Mouse (Mus musculus) cerebellum, postnatal 36 days (tissue): ENCODE measurements around the gene Tsfm.

Source experiments
- DNase-seq, 2 experiments: peaks; one replicate each; pipeline ENCODE4 v3.0.0; 2021 to 2022; ENCODE audit warnings: mixed read lengths in 2 of 2

The Tsfm gene

DNA sequence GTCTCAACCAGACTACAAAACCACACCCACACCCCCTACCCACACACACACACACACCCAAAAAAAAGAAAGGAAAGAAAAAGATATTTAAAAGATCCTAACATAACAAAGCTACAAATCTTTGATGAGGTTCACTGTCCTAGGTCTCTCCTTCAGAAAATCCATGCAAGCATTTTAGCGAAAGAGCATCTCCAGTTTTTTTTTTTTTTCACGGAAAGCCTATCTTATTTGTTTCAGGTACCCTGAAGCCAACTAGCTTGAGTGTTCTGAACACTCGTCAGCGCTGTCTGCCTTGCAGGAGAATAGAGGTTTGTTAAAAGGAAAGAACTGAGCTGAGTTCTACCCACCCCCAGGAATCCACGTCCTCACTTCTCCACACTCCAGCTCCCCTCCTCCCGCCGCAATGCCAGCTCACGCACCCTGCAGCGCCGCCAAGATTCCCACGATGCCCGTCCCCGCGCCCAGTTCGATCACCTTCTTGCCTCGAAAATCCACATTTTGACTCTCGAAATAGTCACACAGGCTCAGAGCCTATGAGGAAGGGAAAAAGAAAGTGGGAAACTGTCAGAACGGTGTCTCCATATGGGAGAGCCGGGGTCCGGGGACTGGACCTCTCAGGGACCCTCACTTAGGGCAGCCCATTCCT lies 10.1 kb upstream of the Tsfm start:
- DNase-seq = peak in 1 of 2 experiments; percentile 24

DNA sequence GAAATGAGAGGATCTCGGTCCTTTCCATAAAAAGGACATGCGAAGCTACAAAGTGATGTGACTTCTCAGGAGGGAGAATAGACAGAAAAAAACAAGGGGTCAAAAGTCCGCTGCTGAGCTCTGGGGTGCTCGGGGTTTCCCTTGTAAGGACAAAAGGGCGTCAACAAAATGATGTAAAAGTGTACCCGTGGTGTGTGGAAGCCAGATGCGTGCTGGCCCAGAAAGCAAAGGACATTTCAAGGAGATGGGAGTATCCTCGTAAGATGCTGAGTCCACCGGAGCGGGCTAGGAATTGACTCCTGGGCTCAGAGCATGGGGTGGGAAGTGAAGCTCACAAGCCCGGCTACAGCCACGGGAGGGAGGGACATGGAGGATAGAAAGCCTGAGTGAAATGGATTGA lies 7.0 kb upstream of the Tsfm start:
- DNase-seq = no peak

DNA sequence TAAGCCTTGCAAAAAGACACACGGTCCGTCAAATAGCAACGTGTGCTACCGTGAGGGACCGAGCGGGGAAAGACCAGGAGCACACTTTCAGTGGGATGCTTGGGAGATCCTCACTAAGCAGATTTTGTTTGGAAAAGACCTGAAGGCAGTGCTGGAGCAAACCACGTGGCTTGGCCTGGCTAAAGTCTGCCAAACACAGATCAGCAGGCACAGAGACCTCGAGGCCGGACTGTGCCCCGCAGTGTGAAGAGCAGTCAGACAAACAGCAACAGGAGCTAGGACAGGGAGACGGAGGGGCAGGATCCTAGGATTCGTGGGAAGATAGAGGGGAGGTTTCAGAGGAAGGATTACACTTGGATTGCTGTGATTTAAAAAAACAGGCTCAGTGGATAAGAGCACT lies 5.6 kb upstream of the Tsfm start:
- no peak for DNase-seq

DNA sequence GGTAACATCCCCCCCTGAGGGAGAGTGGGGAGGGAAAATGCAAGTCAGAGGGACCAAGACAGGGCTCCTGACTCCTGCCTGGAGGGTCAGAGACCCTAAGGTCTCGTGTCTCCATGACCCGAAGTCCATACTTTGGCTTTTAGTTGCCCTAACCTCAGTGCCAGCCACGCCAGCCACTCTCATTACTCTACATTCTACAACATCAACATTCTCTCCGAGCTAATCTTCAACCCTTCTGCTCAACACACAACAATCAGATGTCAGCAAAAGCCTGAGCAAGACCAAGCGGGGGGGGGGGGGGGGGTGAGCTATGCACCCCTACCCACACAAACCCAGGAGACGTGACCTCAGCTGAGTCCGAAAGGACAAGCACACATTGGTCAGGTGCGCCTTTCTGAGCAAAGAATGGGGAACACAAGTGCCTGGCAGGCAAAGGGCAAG lies 2.7 kb upstream of the Tsfm start:
- no peak for DNase-seq

DNA sequence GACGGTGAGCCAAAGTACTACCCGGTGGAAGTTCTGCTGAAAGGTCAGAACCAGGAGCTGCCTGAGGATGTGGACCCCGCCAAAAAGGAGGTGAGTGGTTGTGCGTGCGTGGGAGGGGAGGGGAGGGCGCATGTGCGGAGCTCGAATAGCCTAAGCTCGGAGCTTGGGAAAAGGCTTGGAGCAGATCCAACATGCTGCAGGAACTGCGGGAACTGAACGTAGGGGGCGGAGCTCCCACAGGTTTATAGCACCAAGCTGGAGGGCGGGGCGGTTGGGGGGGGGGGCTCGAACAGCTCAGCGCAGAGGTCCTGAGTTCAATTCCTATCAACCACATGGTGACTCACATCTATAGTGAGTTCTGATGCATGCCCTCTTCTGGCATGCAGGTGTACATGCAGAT lies 12.2 kb downstream of the Tsfm start:
- DNase-seq = no peak

DNA sequence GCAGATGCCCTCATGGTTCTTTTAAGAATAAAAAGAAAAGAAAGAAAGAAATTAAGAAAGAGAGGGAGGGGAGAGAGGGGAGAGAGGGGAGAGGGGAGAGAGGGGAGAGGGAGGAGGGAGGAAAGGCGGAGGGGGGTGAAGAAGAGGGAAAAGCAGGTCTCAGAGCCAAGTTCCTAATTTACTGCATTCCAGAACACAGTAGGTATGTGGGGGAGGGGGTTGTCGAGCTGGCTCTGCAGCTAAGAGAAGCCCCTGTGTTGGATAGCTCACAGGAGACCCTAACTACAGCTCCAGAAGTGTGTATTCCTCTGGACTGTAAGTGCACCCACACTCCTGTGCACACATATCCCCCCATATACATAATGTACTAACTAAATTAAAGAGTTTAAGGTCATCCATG lies 13.6 kb downstream of the Tsfm start:
- no peak for DNase-seq

DNA sequence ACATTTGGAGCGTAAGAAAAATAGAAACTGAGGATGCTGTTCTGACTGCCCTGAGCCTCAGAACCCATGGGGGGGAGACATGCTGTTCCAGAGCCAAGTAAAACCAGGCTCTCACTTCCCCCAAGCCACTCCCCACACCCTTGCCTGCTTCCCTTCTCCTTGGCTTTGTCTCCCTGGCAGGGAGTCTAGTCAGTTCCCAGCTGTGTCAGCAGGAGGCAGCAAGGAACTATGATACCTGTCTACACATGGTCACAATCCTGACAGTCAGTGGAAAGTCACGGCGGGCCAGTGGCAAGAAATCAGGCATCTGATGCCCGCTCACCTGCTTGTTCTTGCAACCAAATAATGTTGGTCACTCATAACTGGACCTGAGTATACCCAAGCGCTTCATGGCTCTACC lies 14.2 kb downstream of the Tsfm start:
- DNase-seq = no peak

DNA sequence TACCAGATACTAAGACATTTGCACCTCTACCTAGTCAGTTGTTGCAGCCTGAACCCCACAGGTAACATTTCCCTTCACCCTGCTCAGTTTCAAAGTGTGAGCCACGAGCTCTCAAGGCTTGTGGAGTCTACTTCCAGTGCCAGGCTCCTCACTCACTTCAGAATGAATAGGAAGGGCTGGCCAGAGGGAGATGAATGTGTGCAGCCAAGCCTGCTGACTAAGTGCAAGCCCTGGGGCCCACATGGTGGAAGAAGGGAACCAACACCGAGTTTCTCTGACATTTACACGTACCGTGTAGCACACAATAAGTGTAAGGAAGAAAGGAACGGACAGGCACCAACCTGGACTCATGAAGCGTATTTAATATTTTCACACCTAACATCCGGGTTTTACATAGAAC lies 26.8 kb downstream of the Tsfm start:
- DNase-seq = no peak

DNA sequence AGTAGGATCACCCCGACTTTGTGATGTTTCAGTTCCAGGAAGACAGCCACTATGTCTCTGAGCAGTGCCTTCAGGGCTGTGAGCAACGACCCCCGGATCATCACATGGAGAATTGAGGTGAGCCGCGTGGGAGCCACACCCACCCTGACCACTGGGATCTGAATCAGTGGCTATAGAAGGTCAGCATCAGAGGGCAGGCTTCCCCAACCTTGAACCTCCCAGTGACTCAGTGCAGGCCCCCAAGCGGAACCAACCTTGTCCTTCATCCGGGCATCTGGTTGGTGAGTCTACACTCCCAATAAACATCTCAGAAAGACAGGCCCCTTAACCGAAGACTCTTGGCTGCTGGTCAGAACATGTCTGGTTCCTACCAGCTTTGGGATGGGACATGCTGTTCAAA lies 27.3 kb downstream of the Tsfm start:
- no peak for DNase-seq

DNA sequence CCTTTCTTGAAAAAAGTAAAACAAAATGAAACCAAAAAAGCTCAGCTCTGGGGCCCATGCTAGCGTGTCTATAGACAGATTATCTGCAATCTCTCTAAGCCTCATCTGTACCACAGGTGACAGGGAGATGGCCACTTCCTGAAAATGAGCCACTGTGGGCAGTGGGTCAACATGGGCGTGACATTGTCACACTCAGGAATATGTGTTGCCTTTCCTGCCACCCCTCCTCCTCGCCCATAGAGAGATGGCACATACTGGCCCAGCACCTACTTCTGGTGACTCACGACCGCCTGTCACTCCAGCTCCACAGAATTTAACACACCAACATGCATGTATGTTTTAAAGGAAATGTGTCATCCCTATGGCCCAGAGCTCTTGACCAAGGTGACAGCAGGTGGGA lies 27.9 kb downstream of the Tsfm start:
- no peak for DNase-seq

DNA sequence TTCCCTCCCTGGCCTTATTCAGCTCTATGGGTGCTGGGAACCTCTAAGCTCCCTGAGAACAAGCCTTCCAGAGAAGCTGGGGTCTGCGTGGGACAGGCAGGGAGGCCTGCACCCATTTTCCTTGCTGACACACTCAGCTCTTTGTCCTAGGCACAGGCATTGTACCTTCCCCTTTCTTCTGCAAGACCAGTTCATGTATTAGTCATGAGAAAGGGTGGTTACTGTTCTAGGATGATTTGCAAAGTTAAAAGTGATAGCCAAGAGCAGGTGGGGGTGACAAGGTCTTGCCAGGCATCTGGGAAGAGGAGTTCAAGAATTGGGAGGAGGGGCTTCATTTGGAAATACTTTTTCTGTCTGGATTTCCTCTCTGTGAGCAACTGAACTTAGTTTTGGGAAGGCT lies 28.6 kb downstream of the Tsfm start:
- no peak for DNase-seq

DNA sequence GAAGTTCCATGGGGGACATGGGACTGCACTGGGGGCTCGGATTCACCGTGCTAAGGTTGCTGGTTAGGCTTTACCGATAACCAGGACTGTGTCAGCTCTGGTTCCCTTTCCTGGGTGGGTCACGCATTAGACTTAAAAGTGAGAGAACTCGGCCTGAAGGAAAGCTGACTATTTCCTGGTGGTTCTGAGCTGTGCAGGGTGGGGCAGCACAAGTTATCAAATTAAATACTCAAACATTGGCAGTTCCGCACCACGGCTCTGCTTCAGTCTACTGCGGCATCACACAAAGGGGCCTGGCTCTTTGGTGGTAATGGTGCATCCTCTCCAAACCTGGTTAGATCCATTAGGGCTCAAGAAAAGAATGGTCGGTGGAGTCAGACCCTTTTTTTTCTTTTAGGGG lies 29.3 kb downstream of the Tsfm start:
- DNase-seq = no peak

DNA sequence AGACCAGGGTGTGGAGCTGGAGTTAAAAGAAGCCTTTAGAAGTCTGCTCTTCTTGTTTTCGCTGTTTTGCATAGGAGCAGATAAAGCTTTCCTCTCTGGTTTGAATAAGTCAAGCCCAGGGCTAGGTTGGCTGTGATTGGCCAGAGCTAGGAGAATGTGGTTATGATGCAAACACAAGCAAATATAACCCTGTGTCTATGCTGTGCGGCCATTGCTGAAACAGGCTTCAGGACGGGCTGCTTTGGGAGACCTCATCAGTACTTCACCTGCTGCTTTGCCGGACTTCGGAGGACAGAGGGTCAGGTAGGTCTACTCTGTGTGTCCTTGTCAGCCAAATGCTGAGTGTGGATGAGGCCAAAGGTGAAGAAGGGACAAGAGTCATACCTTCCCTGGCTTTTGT lies 30.1 kb downstream of the Tsfm start, which contains the start of gene Avil:
TSS of gene Avil (plus strand) at position 181 of the 400 bp plus-strand sequence.
- no peak for DNase-seq

DNA sequence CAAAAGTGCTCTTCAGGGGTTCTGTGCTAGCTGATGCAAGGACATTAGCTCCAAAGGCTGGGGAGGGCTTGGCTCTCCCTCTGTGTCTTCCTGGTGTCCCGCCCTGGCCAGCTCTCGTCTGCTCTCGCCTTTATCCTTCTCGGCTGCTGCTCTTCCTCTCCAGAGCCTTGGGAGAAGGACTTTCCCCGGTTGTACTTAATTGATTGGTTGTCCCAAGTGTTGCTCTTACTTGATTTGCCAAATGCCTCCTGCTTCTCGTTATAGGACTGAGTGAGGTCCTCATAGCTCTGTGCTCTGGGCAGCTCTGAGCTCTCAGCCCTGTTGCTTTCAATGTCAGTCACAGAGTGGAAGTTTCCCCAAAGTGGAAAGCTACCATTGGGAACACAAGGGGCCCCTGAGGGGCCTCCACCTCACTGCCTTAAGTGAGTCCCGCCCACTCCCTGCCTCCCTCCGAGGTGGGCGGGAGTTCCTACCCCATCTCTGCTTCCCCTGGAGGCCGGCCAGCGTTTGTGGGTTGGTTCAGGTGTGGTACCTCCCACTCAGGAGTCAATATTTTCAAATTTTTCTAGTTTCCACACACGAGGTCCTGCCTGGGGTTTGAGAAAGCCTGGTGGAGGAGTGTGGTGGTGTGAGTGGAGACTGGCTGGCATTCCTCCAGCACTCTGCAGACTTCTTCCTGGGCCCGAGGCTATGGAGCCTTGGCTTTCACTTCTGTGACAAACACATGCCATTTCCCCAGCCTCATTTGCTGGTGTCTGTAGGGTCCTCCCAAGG lies 33.1 kb downstream of the Tsfm start:
- DNase-seq = no peak

DNA sequence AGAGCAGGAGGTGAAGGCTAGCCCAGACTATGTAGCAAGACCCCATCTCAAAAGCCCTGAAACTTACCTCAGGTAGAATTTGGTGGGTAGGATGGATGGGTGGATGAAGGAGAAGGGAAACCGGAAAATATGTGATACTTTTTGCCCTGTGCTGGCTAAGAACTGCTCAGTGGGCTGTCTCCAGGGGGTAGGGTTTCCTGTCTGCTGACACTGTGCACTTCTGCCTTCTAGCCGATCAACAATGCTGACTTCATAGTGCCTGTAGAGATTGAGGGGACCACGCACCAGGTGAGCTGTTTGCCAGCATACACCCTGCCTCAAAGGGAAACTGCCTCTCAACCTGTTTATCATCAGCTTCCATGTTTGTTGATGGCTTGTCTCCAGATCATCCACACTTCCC lies 37.0 kb downstream of the Tsfm start:
- DNase-seq = no peak

DNA sequence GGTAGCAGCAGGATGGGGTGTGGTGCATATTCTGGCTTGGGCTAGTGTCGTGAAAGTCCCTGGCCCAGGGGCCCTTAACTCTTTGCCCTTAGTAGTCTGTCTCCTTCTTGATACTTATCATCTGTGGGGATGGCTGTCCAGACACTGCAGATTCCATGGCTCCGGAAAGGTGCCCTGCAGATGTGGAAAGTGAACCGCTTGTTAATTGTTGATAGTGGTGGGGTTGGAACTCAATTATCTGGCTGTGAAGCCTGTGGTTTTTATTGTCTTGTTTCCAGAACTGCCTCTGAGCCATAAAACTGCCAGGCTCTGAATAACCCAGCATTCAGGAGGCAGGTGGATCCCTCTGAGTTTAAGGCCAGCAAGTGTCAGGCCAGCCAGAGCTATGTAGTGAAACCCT lies 39.0 kb downstream of the Tsfm start:
- DNase-seq = no peak

DNA sequence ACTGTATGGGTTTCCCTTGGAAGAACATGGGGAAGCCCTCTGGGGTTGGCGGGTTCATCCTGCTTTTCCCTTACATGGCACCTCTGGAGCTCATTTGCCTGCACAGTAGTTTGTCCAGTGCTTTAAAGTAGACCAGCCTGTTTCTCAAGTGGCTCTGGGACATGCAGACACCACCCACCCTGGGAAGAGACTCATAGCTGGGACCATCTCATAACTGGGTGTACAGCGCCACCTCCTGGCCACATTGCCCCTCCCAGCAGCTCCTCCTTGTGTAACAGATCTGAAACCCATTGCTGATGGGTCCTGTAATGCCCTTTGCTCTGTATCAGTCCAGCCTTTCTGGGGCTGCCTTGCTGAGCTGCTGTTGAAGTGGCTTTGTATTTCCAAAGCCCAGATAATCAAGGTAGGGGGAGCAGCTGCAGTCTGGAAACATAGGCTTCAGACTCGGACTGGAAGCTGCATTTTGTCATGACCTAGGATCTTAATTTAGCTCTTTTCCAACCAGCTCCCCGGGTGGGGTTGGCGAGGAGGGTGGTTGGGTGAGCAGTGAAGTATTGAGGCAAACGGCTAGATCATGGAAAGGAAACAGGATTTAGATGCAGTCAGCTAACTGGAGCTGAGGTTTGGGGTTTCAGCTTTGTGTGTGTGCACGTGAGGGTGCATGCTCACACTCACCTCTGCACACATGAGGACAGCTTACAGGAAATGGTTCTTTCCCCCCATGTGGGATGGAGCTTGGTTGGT lies 40.2 kb downstream of the Tsfm start:
- DNase-seq = peak; percentile 88 to 89

DNA sequence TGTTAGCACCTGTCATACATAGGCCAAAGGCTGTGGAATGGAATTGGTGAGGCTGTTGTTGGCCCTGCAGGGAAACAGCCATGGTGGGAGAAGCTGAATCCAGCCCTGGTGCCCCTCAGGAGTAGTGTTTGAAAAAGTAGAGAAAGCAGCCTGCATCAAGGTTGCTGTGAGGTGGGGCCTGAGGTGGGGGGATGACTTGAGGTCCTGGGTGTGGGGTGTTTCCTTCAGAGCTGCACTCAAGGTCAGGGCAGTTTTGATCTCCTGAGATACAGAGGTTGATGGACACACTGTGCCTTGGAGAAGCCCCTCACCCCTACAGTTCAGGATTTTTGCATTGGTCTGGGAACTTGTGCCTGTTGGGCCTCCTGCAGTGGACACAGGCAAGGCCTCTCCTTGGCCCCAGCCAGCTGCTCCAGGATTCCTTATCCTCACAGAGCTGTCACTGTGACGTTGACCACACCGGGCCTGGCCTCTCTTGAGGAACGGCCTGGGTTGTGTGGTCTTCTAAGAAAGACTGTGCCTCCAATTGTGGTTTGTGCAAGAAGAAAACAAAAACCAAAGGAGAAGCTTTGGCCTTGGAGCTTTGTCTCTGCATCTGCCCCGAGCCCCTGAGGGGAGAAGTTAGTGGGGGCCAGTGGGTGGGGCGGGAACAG lies 42.0 kb downstream of the Tsfm start:
- no peak for DNase-seq

DNA sequence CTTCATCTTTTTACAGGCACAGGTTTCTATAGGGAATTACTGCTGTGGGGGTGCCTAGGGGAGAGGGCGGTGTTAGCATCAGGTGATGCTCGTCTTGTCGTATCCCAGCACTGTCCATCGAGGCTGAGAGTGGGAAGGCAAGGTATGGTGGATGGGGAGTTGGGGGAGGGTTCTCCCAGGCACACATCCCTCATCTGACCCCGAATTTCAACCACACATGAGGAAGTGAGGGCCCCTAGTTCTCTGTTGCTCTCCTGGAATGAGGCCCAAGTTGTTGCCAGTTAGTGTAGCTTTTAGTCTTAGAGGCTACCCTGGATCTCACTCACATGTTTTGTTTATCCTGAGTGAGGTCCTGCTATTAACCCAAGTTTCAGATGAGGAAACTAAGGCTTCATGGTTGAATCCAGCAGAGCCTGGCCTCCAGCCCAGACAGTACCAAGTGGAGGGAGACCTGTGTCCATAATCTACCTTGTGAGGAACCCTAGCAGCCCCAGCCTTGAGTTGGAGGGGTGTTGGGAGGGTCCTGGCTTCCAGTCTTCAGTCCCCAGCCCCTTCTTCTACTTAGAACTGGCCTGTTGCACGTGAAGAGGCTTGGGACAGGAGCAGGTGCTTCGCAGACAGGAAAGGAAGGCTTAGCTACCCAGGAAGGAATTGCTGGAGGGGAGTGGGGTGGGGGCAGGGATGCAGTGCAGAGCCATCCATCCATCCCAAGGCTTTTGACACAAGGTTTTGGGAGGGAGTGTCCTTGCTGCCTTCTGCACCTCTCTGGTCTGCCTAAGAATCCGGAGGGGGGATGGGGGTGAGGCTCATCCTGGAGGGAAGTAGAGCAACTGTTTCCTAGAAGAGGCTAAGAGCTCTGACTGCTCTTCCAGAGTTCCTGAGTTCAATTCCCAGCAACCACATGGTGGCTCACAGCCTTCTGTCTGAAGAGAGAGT lies 43.2 kb downstream of the Tsfm start:
- DNase-seq = no peak

DNA sequence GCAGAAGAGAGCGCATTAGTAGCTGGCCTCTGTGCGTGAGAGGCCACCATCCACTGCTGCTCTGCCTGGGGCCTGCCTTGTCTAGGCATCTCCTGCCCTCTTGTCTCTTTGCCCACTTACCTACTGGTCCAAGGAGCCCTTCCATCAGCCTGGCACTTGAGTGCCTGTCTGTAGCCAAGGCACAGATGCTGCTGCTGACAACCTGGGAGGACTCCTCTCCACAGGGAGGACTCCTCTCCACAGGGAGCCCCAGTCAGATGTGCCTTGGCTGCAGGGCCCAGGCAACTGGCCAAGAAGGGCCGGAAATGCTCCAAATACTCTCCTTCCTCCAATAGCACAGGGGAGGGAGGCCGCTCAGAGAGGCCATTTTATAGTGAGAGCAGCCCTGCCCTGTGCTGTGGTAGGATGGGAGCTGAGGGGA lies 44.1 kb downstream of the Tsfm start:
- peak; percentile 89 to 90 for DNase-seq

DNA sequence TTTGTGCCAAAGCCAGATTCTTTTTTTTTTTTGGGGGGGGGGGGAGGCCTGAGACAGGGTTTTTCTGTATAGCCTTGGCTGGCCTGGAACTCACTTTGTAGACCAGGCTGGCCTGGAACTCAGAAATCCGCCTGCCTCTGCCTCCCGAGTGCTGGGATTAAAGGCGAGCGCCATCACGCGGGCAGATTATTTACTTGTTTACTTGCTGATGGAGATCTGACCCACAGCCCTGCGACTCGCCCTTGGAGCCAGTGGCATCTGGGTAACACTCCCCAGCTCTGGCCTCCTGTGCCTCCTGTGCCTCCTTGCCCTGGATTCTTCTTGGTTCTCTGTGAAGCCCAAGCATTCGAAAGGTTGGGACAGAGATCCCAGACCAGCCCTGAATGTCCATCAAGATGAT lies 45.1 kb downstream of the Tsfm start:
- DNase-seq = no peak

DNA sequence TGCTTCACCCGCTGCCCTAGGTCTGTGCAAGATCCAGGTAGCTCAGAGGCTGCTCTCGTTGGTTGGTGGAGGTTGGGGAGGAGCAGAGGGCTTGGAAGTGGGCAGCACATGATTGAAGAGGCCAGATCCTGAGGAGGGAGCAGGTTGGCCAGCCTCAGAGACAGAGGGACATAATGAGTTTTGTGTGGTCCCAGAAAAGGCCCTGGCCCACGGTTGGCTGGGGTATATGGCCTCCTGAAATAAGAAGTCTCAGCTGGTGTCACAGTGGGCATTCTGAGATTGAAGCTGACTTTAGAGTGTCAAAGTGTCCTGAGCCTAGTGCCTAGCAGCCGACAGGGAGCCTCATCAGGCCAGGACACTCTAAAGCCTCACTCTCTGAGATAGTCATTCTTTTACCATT lies 45.5 kb downstream of the Tsfm start:
- DNase-seq = no peak
